Mouse (Mus musculus) forebrain, embryonic 16.5 days (tissue): ENCODE results near the gene Zfp866. TPM values are rescaled to one million over a fixed set of nuclear protein-coding genes. Genes with fewer than 3 reads are reported as not detected.
A peak's percentile ranks its signal among the peaks of the same experiment; 100 is the strongest.

Experiments
- ATAC-seq: fragments of 200-750 bp; cut with Nextera tagmentation; 2 replicates; pipeline ENCODE4 v1.8.0; 2017; ENCODE audit warnings: mild to moderate bottlenecking, moderate library complexity
- H3K27ac ChIP-seq: fragments of 300-500 bp; sonication (generic); 2 replicates; pipeline ENCODE4 v1.5.1; 2014; ENCODE audit warnings: low read length, control low read depth
- H3K27me3 ChIP-seq: fragments of 300-500 bp; sonication (generic); replicated peaks from 2 replicates; pipeline ENCODE4 v1.6.1; 2014; ENCODE audit warnings: low read length; ENCODE audit not compliant: control insufficient read depth, insufficient read depth
- H3K36me3 ChIP-seq: fragments of 300-500 bp; sonication (generic); 2 replicates; pipeline ENCODE4 v1.6.1; 2014; ENCODE audit not compliant: control insufficient read depth, insufficient read depth
- H3K4me1 ChIP-seq: fragments of 300-500 bp; sonication (generic); replicated peaks from 2 replicates; pipeline ENCODE4 v1.6.1; 2014; ENCODE audit warnings: low read length; ENCODE audit not compliant: control insufficient read depth, insufficient read depth
- H3K4me2 ChIP-seq: fragments of 300-500 bp; sonication (generic); 2 replicates; pipeline ENCODE4 v1.6.1; 2014; ENCODE audit warnings: mild to moderate bottlenecking, low read length, control low read depth
- H3K4me3 ChIP-seq: fragments of 300-500 bp; sonication (generic); replicated peaks from 2 replicates; pipeline ENCODE4 v1.5.1; 2014; ENCODE audit warnings: mild to moderate bottlenecking, low read length, control low read depth
- H3K9ac ChIP-seq: fragments of 300-500 bp; sonication (generic); replicated peaks from 2 replicates; pipeline ENCODE4 v1.6.1; 2014; ENCODE audit warnings: low read depth, low read length, control low read depth
- H3K9me3 ChIP-seq: fragments of 300-500 bp; sonication (generic); 2 replicates; pipeline ENCODE4 v1.6.1; 2016; ENCODE audit warnings: low read length; ENCODE audit not compliant: control insufficient read depth
- WGBS: fragments of 180-500 bp; shearing (Covaris S2); extraction: QIAGEN DNeasy Blood & Tissue Kit; methylation state at CpG from one replicate; pipeline ENCODE4 v1.1.7; 2014; 5-methylcytosine and 5-hydroxymethylcytosine counted together
- polyA plus RNA-seq: library from polyadenylated mRNA; unstranded; fragments of >200 nt; fragmentation: Nextera tagmentation; extraction: Ambion mirVana; gene quantifications from 2 replicates; pipeline ENCODE4 v1.2.1, GENCODE M21; 2015

Gene Zfp866
- 48.5 and 51.0 TPM in 2 replicates for polyA plus RNA-seq

DNA sequence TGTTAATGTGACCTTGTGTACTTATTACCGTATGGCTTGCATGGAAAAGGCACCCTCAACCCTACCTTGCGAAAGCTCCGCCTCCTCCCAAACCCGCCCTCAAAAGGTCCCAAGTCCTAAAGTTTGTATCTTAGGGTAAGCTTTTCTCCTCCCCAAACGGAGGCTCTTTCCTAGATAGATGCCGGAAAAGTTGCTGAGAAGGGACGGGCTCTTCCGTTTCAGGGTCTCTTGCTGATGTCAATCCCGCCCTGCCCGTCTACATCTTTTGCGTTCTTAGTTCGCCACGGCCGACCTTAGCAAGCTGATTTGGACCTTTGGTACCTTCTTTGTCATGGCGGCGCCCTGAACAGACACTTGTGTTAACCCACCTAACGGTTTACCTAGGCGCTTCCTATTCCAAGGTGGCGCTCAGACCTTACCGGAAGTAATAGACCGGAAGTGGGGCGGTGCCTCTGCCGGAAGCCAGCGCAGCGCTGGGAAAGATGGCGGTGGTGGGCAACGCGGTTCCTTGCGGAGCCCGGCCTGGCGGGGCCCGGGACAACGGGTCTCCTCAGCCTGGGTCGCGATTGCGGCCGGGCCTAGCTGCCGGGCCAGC is at the start of gene Zfp866, which contains the start of gene Atp13a1:
Zfp866 (minus strand) TSS at position 406 of the 595 bp plus-strand sequence.
Atp13a1 (plus strand) TSS at position 391 of the 595 bp plus-strand sequence.
- H3K27me3 ChIP-seq, result no peaks in the 10 kb centered on the region
- no peaks in the 10 kb centered on the region for H3K9me3 ChIP-seq
- ATAC-seq, result peak; percentile 97
- peaks cover 17% of the 10 kb centered on the region for H3K4me1 ChIP-seq
- WGBS, result under 1% methylated on average over 38 of the region's 38 CpGs
- no peaks in the 10 kb centered on the region; the same call in 1 of the 2 replicates for H3K36me3 ChIP-seq
- H3K4me3 ChIP-seq, result peak within 1 kb of the TSS; percentile 79
- peak within 1 kb of the TSS; percentile 82 for H3K4me2 ChIP-seq
- peak within 1 kb of the TSS; percentile 65 for H3K27ac ChIP-seq
- peak within 1 kb of the TSS; percentile 84 for H3K9ac ChIP-seq

DNA sequence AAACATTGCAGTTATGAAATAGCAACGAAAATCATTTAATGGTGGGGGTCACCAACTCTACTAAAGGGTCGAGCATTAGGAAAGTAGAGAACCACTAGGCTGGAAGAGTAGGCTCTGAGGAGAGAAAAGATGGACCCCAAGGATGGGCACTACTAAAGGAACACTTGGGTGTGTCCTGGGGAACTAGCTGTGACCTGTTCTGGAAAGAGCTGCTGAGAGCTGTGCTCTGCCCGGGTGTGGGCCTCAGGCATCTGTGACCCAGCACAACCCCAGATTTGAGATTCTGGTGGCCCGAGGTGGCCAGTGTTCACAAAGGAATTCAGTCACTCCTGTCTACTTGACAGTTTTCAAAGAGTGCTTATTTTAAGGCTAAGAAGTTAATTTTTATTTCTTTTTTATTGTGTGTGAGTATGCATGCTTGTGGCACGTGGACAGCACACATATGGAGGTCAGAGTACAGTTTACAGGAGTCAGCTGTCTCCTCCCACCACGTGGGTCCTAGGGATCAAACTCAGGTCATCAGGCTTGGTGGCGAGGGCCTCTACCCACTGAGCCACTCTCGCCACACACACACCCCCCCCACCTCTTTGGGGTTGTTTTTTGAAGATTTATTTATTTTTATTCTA is 46.2 kb upstream of the Zfp866 start:
- peaks cover 5% of the 10 kb centered on the region; the same call in 1 of the 2 replicates for H3K4me1 ChIP-seq
- H3K36me3 ChIP-seq, result no peaks in the 10 kb centered on the region
- H3K4me3 ChIP-seq, result no peak overlapping the region
- H3K9ac ChIP-seq, result no peak overlapping the region
- H3K27ac ChIP-seq, result no peak overlapping the region
- H3K27me3 ChIP-seq, result no peaks in the 10 kb centered on the region
- H3K9me3 ChIP-seq, result no peaks in the 10 kb centered on the region
- 89% methylated on average over 8 of the region's 8 CpGs for WGBS
- no peak overlapping the region for H3K4me2 ChIP-seq
- no peak for ATAC-seq

- ATAC-seq, result peak; percentile 99
- Histone ChIP-seq H3K9ac (peak within 1 kb of the TSS; percentile 78), H3K4me2 (peak within 1 kb of the TSS; percentile 90), H3K27ac (peak within 1 kb of the TSS; percentile 87), H3K27me3 (no peaks in the 10 kb centered on the region), H3K36me3 (0 out of 2 replicates have a peak, but pooled peaks cover 2% of the 10 kb centered on the region), H3K4me1 (peaks cover 10% of the 10 kb centered on the region), H3K9me3 (no peaks in the 10 kb centered on the region), H3K4me3 (peak within 1 kb of the TSS; percentile 85)
- under 1% methylated on average over 38 of the region's 38 CpGs for WGBS
These were observed 41.4 kb upstream of the Zfp866 start, which contains the start of gene Pbx4 for GRCm38 (mm10) chr8:69832298-69832853. Gene Pbx4 (plus strand): TSS chr8:69832491.

GRCm38 (mm10) chr8:69826371-69826770 is 35.4 kb upstream of the Zfp866 start:
- no peaks in the 10 kb centered on the region for H3K27me3 ChIP-seq
- no peak overlapping the region for H3K9ac ChIP-seq
- 93% methylated on average over 12 of the region's 12 CpGs for WGBS
- no peak overlapping the region for H3K27ac ChIP-seq
- no peak overlapping the region for H3K4me3 ChIP-seq
- 0 out of 2 replicates have a peak, but pooled peaks cover 2% of the 10 kb centered on the region for H3K36me3 ChIP-seq
- ATAC-seq, result no peak
- peaks cover 35% of the 10 kb centered on the region for H3K4me1 ChIP-seq
- no peaks in the 10 kb centered on the region for H3K9me3 ChIP-seq
- H3K4me2 ChIP-seq, result no peak overlapping the region

GRCm38 (mm10) chr8:69822386-69823191 is 31.6 kb upstream of the Zfp866 start, which contains the start of gene Lpar2:
Gene Lpar2 (plus strand): TSS chr8:69822429.
- no peaks in the 10 kb centered on the region for H3K27me3 ChIP-seq
- H3K9me3 ChIP-seq, result no peaks in the 10 kb centered on the region
- no peaks in the 10 kb centered on the region for H3K36me3 ChIP-seq
- under 1% methylated on average over 30 of the region's 35 CpGs for WGBS
- ATAC-seq, result peak; percentile 65
- H3K4me1 ChIP-seq, result peaks cover 35% of the 10 kb centered on the region
- H3K27ac ChIP-seq, result peak within 1 kb of the TSS; percentile 63
- peak within 1 kb of the TSS; percentile 70 for H3K4me2 ChIP-seq
- peak within 1 kb of the TSS; percentile 66 for H3K9ac ChIP-seq
- H3K4me3 ChIP-seq, result peak within 1 kb of the TSS; percentile 70

DNA sequence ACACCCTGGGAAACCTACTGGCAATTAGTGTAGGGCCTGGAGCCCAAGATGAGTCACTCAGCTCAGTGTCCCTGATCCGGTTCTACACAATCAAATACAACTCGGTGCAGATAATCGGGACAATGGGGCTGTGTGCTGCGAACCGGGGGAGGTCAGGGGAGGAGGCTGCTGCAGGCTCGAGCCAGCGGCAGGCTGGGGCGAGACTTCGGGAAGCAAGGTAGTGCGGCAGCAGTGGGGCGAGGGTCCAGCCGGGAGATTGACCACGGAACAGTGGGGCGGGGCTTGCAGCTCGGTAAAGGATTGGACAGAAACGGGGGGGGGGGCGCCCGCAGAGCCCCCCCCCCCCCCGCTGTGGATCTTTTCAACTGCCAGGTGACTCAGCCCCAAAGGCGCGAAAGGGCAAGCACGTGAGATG is 31.0 kb upstream of the Zfp866 start:
- H3K9ac ChIP-seq, result peak overlapping the region; percentile 66
- H3K27ac ChIP-seq, result peak overlapping the region; percentile 63; the same call in 1 of the 2 replicates
- peak overlapping the region; percentile 70 for H3K4me2 ChIP-seq
- H3K36me3 ChIP-seq, result peaks cover 2% of the 10 kb centered on the region; the same call in 1 of the 2 replicates
- H3K27me3 ChIP-seq, result no peaks in the 10 kb centered on the region
- H3K9me3 ChIP-seq, result no peaks in the 10 kb centered on the region
- H3K4me1 ChIP-seq, result peaks cover 35% of the 10 kb centered on the region
- under 1% methylated on average over 14 of the region's 22 CpGs for WGBS
- H3K4me3 ChIP-seq, result peak overlapping the region; percentile 70
- peak; percentile 39 for ATAC-seq

GRCm38 (mm10) chr8:69820466-69820865 is 29.5 kb upstream of the Zfp866 start:
- Histone ChIP-seq H3K36me3 (peaks cover 5% of the 10 kb centered on the region), H3K4me2 (no peak overlapping the region)
- 86% methylated on average over 9 of the region's 9 CpGs for WGBS

DNA sequence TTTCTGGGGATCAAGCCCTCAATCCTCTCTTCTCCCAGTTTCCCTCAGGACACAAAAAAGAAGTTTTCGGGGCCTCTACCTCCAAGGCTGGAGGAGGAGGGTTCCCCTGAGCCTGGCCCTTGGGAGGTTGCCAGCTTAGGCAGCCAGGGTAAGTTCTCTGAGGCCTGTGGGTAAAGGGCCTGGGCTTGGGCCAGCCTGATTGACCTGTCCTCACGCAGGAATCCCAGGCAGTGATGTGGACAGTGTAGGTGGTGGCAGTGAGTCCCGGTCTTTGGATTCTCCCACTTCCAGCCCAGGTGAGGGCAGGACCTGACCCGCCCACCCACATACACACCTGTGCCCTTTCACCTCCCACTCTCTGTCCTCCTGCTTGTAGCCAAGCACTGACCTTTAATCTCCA is 24.4 kb upstream of the Zfp866 start:
- Histone ChIP-seq H3K4me2 (no peak overlapping the region), H3K27ac (no peak overlapping the region), H3K4me1 (no peaks in the 10 kb centered on the region), H3K4me3 (no peak overlapping the region), H3K27me3 (no peaks in the 10 kb centered on the region), H3K9ac (no peak overlapping the region), H3K9me3 (no peaks in the 10 kb centered on the region), H3K36me3 (peaks cover 20% of the 10 kb centered on the region)
- 99% methylated on average over 4 of the region's 4 CpGs for WGBS
- ATAC-seq, result no peak

More at GRCm38 (mm10) chr8:69820466-69820865, 29.5 kb upstream of the Zfp866 start:
- Histone ChIP-seq H3K4me3 (no peak overlapping the region), H3K27ac (no peak overlapping the region), H3K27me3 (no peaks in the 10 kb centered on the region), H3K4me1 (peaks cover 33% of the 10 kb centered on the region), H3K9ac (no peak overlapping the region), H3K9me3 (no peaks in the 10 kb centered on the region)
- no peak for ATAC-seq
